Mouse (Mus musculus) CH12.LX (cell line): Measurements from ENCODE around the gene Fgf11. TPM values are rescaled to one million over a fixed set of nuclear protein-coding genes. Genes with fewer than 3 reads are reported as not detected.

Experiments used
- DNase-seq: peaks from one replicate; pipeline ENCODE4 v3.0.0-alpha.2; 2013; ENCODE audit errors: extremely low read depth
- H3K27ac ChIP-seq: 2 replicates; pipeline ENCODE4 v1.5.1; 2012; ENCODE audit warnings: low read depth, mild to moderate bottlenecking, control low read depth, moderate library complexity; ENCODE audit not compliant: insufficient read depth
- H3K27me3 ChIP-seq: replicated peaks from 2 replicates; pipeline ENCODE3; 2012; ENCODE audit warnings: inconsistent platforms
- H3K36me3 ChIP-seq, 2 experiments: replicated peaks in 1 of 2; 2 replicates each; pipeline versions ENCODE3 to v1.6.1; 2012; ENCODE audit warnings: inconsistent platforms in 1 of 2, low read length in 1 of 2, mild to moderate bottlenecking in 1 of 2, mixed read lengths in 1 of 2, moderate library complexity in 1 of 2; ENCODE audit not compliant: control insufficient read depth in 1 of 2, insufficient read depth in 1 of 2
- H3K4me1 ChIP-seq, 2 experiments: 2 replicates each; pipeline ENCODE4 v1.6.1; 2012; ENCODE audit warnings: inconsistent platforms in 1 of 2, moderate library complexity in 1 of 2; ENCODE audit not compliant: insufficient read depth in 2 of 2, control insufficient read depth in 1 of 2
- H3K4me2 ChIP-seq: 2 replicates; pipeline ENCODE4 v1.6.1; 2012; ENCODE audit warnings: low read depth, mild to moderate bottlenecking, control low read depth; ENCODE audit not compliant: poor library complexity, insufficient read depth, severe bottlenecking
- H3K4me3 ChIP-seq, 3 experiments: fragments of 150-350 bp in 1 of 3; sonication (generic) in 1 of 3; replicated peaks in 1 of 3; 2 replicates each; pipeline versions ENCODE3 to v1.5.1; 2011 to 2012; ENCODE audit warnings: low read depth in 2 of 3, low read length in 2 of 3, mild to moderate bottlenecking in 2 of 3, moderate library complexity in 2 of 3, control low read depth in 1 of 3, improper control_type of control experiment in 1 of 3, inconsistent platforms in 1 of 3, mixed read lengths in 1 of 3; ENCODE audit not compliant: poor library complexity in 1 of 3
- H3K79me2 ChIP-seq: replicated peaks from 2 replicates; pipeline ENCODE4 v1.6.1; 2012; ENCODE audit warnings: mild to moderate bottlenecking, moderate library complexity; ENCODE audit not compliant: control insufficient read depth, poor library complexity, insufficient read depth, severe bottlenecking; ENCODE audit errors: extremely low read depth
- H3K9ac ChIP-seq: 2 replicates; pipeline ENCODE4 v1.6.1; 2012; ENCODE audit warnings: low read depth, mild to moderate bottlenecking, control low read depth, moderate library complexity; ENCODE audit not compliant: insufficient read depth
- H3K9me3 ChIP-seq: replicated peaks from 2 replicates; pipeline ENCODE3; 2012; ENCODE audit warnings: low read length, inconsistent platforms, mixed read lengths
- CHD1 ChIP-seq: IDR thresholded peaks from 2 replicates; pipeline ENCODE4 v1.6.1; 2012; ENCODE audit warnings: low read depth, low read length, improper control_type of control experiment, inconsistent platforms
- E2F4 ChIP-seq: IDR thresholded peaks from 2 replicates; pipeline ENCODE4 v1.6.1; 2011; ENCODE audit warnings: low read depth, low read length, improper control_type of control experiment; ENCODE audit not compliant: insufficient replicate concordance
- ELF1 ChIP-seq: IDR thresholded peaks from 2 replicates; pipeline ENCODE4 v1.6.1; 2014; ENCODE audit warnings: low read depth, mild to moderate bottlenecking, inconsistent platforms, low read length, improper control_type of control experiment
- ETS1 ChIP-seq: conservative IDR thresholded peaks from 2 replicates; pipeline ENCODE4 v1.6.1; 2012; ENCODE audit warnings: low read depth, mild to moderate bottlenecking, inconsistent platforms, low read length, improper control_type of control experiment, moderate library complexity
- GABPA ChIP-seq: IDR thresholded peaks from 2 replicates; pipeline ENCODE4 v1.6.1; 2012; ENCODE audit warnings: low read depth, low read length, improper control_type of control experiment, inconsistent platforms; ENCODE audit not compliant: insufficient replicate concordance
- HCFC1 ChIP-seq: IDR thresholded peaks from 2 replicates; pipeline ENCODE4 v1.6.1; 2012; ENCODE audit warnings: low read depth, mild to moderate bottlenecking, inconsistent platforms, low read length, improper control_type of control experiment
- IRF4 ChIP-seq: IDR thresholded peaks from 2 replicates; pipeline ENCODE4 v1.6.1; 2014; ENCODE audit warnings: low read depth, mild to moderate bottlenecking, inconsistent platforms, low read length, improper control_type of control experiment
- JUN ChIP-seq: IDR thresholded peaks from 2 replicates; pipeline ENCODE4 v1.6.1; 2011; ENCODE audit warnings: low read depth, mild to moderate bottlenecking, low read length, improper control_type of control experiment, moderate library complexity; ENCODE audit not compliant: insufficient read depth
- KAT2A ChIP-seq: IDR thresholded peaks from 2 replicates; pipeline ENCODE4 v1.6.1; 2012; ENCODE audit warnings: low read length, improper control_type of control experiment, inconsistent platforms; ENCODE audit not compliant: insufficient replicate concordance
- MAX ChIP-seq: IDR thresholded peaks from 2 replicates; pipeline ENCODE4 v1.6.1; 2011; ENCODE audit warnings: low read length, improper control_type of control experiment
- MEF2A ChIP-seq: IDR thresholded peaks from 2 replicates; pipeline ENCODE4 v1.6.1; 2014; ENCODE audit warnings: low read depth, mild to moderate bottlenecking, inconsistent platforms, low read length, improper control_type of control experiment, borderline replicate concordance
- MXI1 ChIP-seq: IDR thresholded peaks from 2 replicates; pipeline ENCODE4 v1.6.1; 2011; ENCODE audit warnings: mild to moderate bottlenecking, low read depth, low read length, improper control_type of control experiment
- MYC ChIP-seq: IDR thresholded peaks from 2 replicates; pipeline ENCODE4 v1.6.1; 2011; ENCODE audit warnings: low read depth, mild to moderate bottlenecking, improper control_type of control experiment, low read length
- NELFE ChIP-seq: IDR thresholded peaks from 2 replicates; pipeline ENCODE4 v1.6.1; 2011; ENCODE audit warnings: low read depth, low read length, improper control_type of control experiment
- NRF1 ChIP-seq: IDR thresholded peaks from 2 replicates; pipeline ENCODE4 v1.6.1; 2014; ENCODE audit warnings: low read depth, mild to moderate bottlenecking, inconsistent platforms, low read length, improper control_type of control experiment, moderate library complexity
- POLR2A ChIP-seq: IDR thresholded peaks from 2 replicates; pipeline ENCODE4 v1.6.1; 2011; ENCODE audit warnings: low read depth, mild to moderate bottlenecking, improper control_type of control experiment, low read length
- POLR2AphosphoS2 ChIP-seq: IDR thresholded peaks from 2 replicates; pipeline ENCODE4 v1.6.1; 2011; ENCODE audit warnings: low read depth, low read length, improper control_type of control experiment
- RCOR1 ChIP-seq: conservative IDR thresholded peaks from 2 replicates; pipeline ENCODE4 v1.6.1; 2012; ENCODE audit warnings: low read depth, mild to moderate bottlenecking, inconsistent platforms, low read length, improper control_type of control experiment
- SIN3A ChIP-seq: IDR thresholded peaks from 2 replicates; pipeline ENCODE4 v1.6.1; 2012; ENCODE audit warnings: low read length, improper control_type of control experiment, inconsistent platforms
- TBP ChIP-seq: conservative IDR thresholded peaks from 2 replicates; pipeline ENCODE4 v1.6.1; 2011; ENCODE audit warnings: low read depth, low read length, improper control_type of control experiment
- TCF12 ChIP-seq: IDR thresholded peaks from 2 replicates; pipeline ENCODE4 v1.6.1; 2014; ENCODE audit warnings: low read depth, mild to moderate bottlenecking, inconsistent platforms, low read length, improper control_type of control experiment
- UBTF ChIP-seq: IDR thresholded peaks from 2 replicates; pipeline ENCODE4 v1.6.1; 2012; ENCODE audit warnings: low read depth, mild to moderate bottlenecking, inconsistent platforms, low read length, improper control_type of control experiment, moderate library complexity
- ZKSCAN1 ChIP-seq: IDR thresholded peaks from 2 replicates; pipeline ENCODE4 v1.6.1; 2012; ENCODE audit warnings: low read depth, inconsistent platforms, low read length, improper control_type of control experiment, borderline replicate concordance
- ZMIZ1 ChIP-seq: IDR thresholded peaks from 2 replicates; pipeline ENCODE4 v1.6.1; 2012; ENCODE audit warnings: low read depth, mild to moderate bottlenecking, inconsistent platforms, low read length, improper control_type of control experiment
- ZNF384 ChIP-seq: IDR thresholded peaks from 2 replicates; pipeline ENCODE4 v1.6.1; 2012; ENCODE audit warnings: low read depth, low read length, improper control_type of control experiment, inconsistent platforms
- dilution Hi-C: fragments of 300-500 bp; cut with MboI; formaldehyde crosslinking; loops from 2 replicates; pipeline ENCODE4 v1.14.3; 2020; ENCODE audit warnings: low sequenced_read_pairs; ENCODE audit not compliant: extremely low pct_unique_long_range_greater_than_20kb, extremely low pct_ligation_motif_present
- in situ Hi-C: fragments of 300-500 bp; cut with MboI; formaldehyde crosslinking; loops from 3 replicates; pipeline ENCODE4 v1.14.3; 2019; ENCODE audit warnings: low sequenced_read_pairs, low pct_ligation_motif_present, low pct_unique_long_range_greater_than_20kb, mixed read lengths
- polyA plus RNA-seq: library from polyadenylated mRNA; unstranded; fragments of >175 nt; gene quantifications from 2 replicates; pipeline ENCODE4 v1.2.1, GENCODE M21; 2012; ENCODE audit warnings: low read depth; ENCODE audit not compliant: insufficient read length
- total RNA-seq, 2 experiments: library from RNA; depleted of rRNA; stranded (reverse); fragments of 300-350 nt in 1 of 2; fragments of >200 nt in 1 of 2; gene quantifications; 2 replicates each; pipeline ENCODE4 v1.2.3; 2012 to 2014

Fgf11 gene
- total and polyA plus RNA-seq, 3 experiments = 0.93 to 3.9 (median 1.8) TPM

GRCm38 (mm10) chr11:69758478-69758970, 43.1 kb downstream of the Fgf11 start, which contains the start of gene Polr2a:
Gene Polr2a (minus strand): TSS chr11:69758637.
- peaks cover 0 to 10% of the 10 kb centered on the region in 2 experiments for H3K36me3 ChIP-seq
- H3K4me1 ChIP-seq = peaks cover 12 to 43% of the 10 kb centered on the region in 2 experiments
- peak within 1 kb of the TSS; percentile 57 to 60 (median 59) for H3K4me3 ChIP-seq
- peak; percentile 60; the same call in 1 of the 2 replicates for TF ChIP-seq NRF1
- peak; percentile 99 for TF ChIP-seq TBP
- peak; percentile 11; the same call in 1 of the 2 replicates for TF ChIP-seq MYC
- TF ChIP-seq UBTF = no peak
- TF ChIP-seq TCF12 = peak; percentile 100
- TF ChIP-seq RCOR1 = peak; percentile 10; the same call in 1 of the 2 replicates
- no peak; the same call in 1 of the 2 replicates for TF ChIP-seq MAX
- peak; percentile 100 for TF ChIP-seq ZMIZ1
- peak; percentile 93; the same call in 1 of the 2 replicates for TF ChIP-seq E2F4
- no peak for TF ChIP-seq GABPA
- TF ChIP-seq ZNF384 = no peak
- peak; percentile 68; the same call in 1 of the 2 replicates for TF ChIP-seq KAT2A
- TF ChIP-seq HCFC1 = peak; percentile 81; the same call in 1 of the 2 replicates
- peak; percentile 100 for TF ChIP-seq POLR2A
- TF ChIP-seq ELF1 = peak; percentile 69; the same call in 1 of the 2 replicates
- no peak for TF ChIP-seq MXI1
- TF ChIP-seq POLR2AphosphoS2 = peak; percentile 100
- peak; percentile 100 for TF ChIP-seq NELFE
- TF ChIP-seq CHD1 = peak; percentile 98
- TF ChIP-seq SIN3A = peak; percentile 78
- no peak for TF ChIP-seq JUN
- peak; percentile 15; the same call in 1 of the 2 replicates for TF ChIP-seq ETS1
- peak; percentile 78; the same call in 1 of the 2 replicates for TF ChIP-seq IRF4
- TF ChIP-seq ZKSCAN1 = no peak
- TF ChIP-seq MEF2A = peak; percentile 77
- H3K27ac ChIP-seq = peak within 1 kb of the TSS; percentile 92
- peak within 1 kb of the TSS; percentile 98 for H3K4me2 ChIP-seq
- no peaks in the 10 kb centered on the region for H3K27me3 ChIP-seq
- in situ Hi-C loops (loop anchor here (5.0 kb wide), 1 partner anchor 34 kb away; no protein-coding TSS in a partner anchor), dilution Hi-C loops (no loop called here)
- DNase-seq = peak; percentile 97
- H3K79me2 ChIP-seq = peaks cover 41% of the 10 kb centered on the region
- H3K9me3 ChIP-seq = no peaks in the 10 kb centered on the region
- H3K9ac ChIP-seq = peak within 1 kb of the TSS; percentile 93
